In genomic region chr16:18497865-18498515, GRCm38 (mm10) we compare ENCODE assay signal across 8 mouse cellular contexts. TPM values are rescaled to one million over a fixed set of nuclear protein-coding genes. Genes with fewer than 3 reads are reported as not detected.
A peak's percentile ranks its signal among the peaks of the same experiment; 100 is the strongest.
DNase-seq lines count a peak whose midpoint lies in the region; ATAC-seq lines count a peak whose summit lies in the region.

No protein-coding gene starts in this region.

- peak overlapping the region; percentile 81 for H3K4me3 ChIP-seq in heart, embryonic 13.5 days
- peak overlapping the region; percentile 69 for H3K4me3 ChIP-seq in midbrain, embryonic 12.5 days

- ATAC-seq in heart, embryonic 13.5 days (ENCODE audit: extremely low read depth, insufficient number of reproducible peaks, low FRiP score, low TSS enrichment): no peak
- ATAC-seq in midbrain, embryonic 12.5 days (ENCODE audit: low FRiP score, low read depth): no peak

- H3K27me3 ChIP-seq in heart, embryonic 13.5 days (replicated peaks): no peaks in the 10 kb centered on the region
- H3K27me3 ChIP-seq in midbrain, embryonic 12.5 days: no peaks in the 10 kb centered on the region

- peaks cover 22% of the 10 kb centered on the region for H3K36me3 ChIP-seq in heart, embryonic 13.5 days
- peaks cover 17% of the 10 kb centered on the region for H3K36me3 ChIP-seq in midbrain, embryonic 12.5 days

- H3K4me1 ChIP-seq in heart, embryonic 13.5 days: peaks cover 21% of the 10 kb centered on the region
- peaks cover 19% of the 10 kb centered on the region for H3K4me1 ChIP-seq in midbrain, embryonic 12.5 days

- WGBS in heart, embryonic 13.5 days: 12% methylated on average over 6 of the region's 6 CpGs
- WGBS in midbrain, embryonic 12.5 days: 4% methylated on average over 6 of the region's 6 CpGs

- peak overlapping the region; percentile 92 for H3K9ac ChIP-seq in heart, embryonic 13.5 days
- peak overlapping the region; percentile 83 for H3K9ac ChIP-seq in midbrain, embryonic 12.5 days (replicated peaks)

- H3K4me2 ChIP-seq in heart, embryonic 13.5 days: peak overlapping the region; percentile 93
- peak overlapping the region; percentile 77 for H3K4me2 ChIP-seq in midbrain, embryonic 12.5 days (replicated peaks)

- peak overlapping the region; percentile 81 for H3K27ac ChIP-seq in heart, embryonic 13.5 days (replicated peaks)
- peak overlapping the region; percentile 92 for H3K27ac ChIP-seq in midbrain, embryonic 12.5 days (replicated peaks)

- DNase-seq in cerebellum, adult 9-10 months: peak; percentile 63
- no peak for DNase-seq in cerebellum, adult 11-12 months
- DNase-seq in right cerebral cortex, postnatal 4 days: peak; percentile 12
- no peak for DNase-seq in right cerebral cortex, postnatal 36 days (ENCODE audit: low spot score in 2 of 2)
- peak; percentile 51 for DNase-seq in kidney, postnatal 14 days
- no peak for DNase-seq in adrenal gland, postnatal 25 days

- no peaks in the 10 kb centered on the region for H3K9me3 ChIP-seq in heart, embryonic 13.5 days
- H3K9me3 ChIP-seq in midbrain, embryonic 12.5 days: no peaks in the 10 kb centered on the region

RNA-seq across cellular contexts. Expression of gene Gnb1l, which starts 0.5 kb away (rescaled TPM):
- 8.7 and 9.1 TPM in 2 replicates for polyA plus RNA-seq in heart, embryonic 13.5 days (2015; fragmentation: Nextera tagmentation; extraction: Ambion mirVana)
- 11.0 and 11.2 TPM in 2 replicates for polyA plus RNA-seq in midbrain, embryonic 12.5 days (2016; fragmentation: Nextera tagmentation; extraction: Ambion mirVana)
- 4.0 and 9.4 TPM in 2 replicates for total RNA-seq in adrenal gland, postnatal 25 days (2021)

RNA-seq across cellular contexts. Expression of gene Rtl10, which starts 0.7 kb away (rescaled TPM):
- 1.5 and 1.7 TPM in 2 replicates for polyA plus RNA-seq in heart, embryonic 13.5 days (2015; fragmentation: Nextera tagmentation; extraction: Ambion mirVana)
- 2.1 TPM in 2 replicates for polyA plus RNA-seq in midbrain, embryonic 12.5 days (2016; fragmentation: Nextera tagmentation; extraction: Ambion mirVana)
- 7.1 and 8.6 TPM in 2 replicates for total RNA-seq in adrenal gland, postnatal 25 days (2021)

Comparison
In these comparisons a context has a peak if more than half of its experiments do, and no peak if none do; other contexts are left out.
1. DNase-seq: peak in cerebellum, adult 9-10 months (single experiment), right cerebral cortex, postnatal 4 days (single experiment) and kidney, postnatal 14 days (single experiment); none in cerebellum, adult 11-12 months (single experiment), right cerebral cortex, postnatal 36 days (0 of 2) and adrenal gland, postnatal 25 days (single experiment).